Mouse (Mus musculus) embryonic fibroblast, embryonic 13.5 days (primary cell): ENCODE measurements around the gene Magi3.

Source experiments
- CTCF ChIP-seq: IDR thresholded peaks from 2 replicates; pipeline ENCODE4 v1.5.1; 2011; ENCODE audit warnings: mild to moderate bottlenecking, control low read depth, low read length, moderate library complexity, borderline replicate concordance; ENCODE audit not compliant: insufficient read depth
- POLR2A ChIP-seq: IDR thresholded peaks from 2 replicates; pipeline ENCODE4 v1.6.1; 2011; ENCODE audit warnings: low read depth, mild to moderate bottlenecking, control low read depth, low read length, moderate library complexity

DNA sequence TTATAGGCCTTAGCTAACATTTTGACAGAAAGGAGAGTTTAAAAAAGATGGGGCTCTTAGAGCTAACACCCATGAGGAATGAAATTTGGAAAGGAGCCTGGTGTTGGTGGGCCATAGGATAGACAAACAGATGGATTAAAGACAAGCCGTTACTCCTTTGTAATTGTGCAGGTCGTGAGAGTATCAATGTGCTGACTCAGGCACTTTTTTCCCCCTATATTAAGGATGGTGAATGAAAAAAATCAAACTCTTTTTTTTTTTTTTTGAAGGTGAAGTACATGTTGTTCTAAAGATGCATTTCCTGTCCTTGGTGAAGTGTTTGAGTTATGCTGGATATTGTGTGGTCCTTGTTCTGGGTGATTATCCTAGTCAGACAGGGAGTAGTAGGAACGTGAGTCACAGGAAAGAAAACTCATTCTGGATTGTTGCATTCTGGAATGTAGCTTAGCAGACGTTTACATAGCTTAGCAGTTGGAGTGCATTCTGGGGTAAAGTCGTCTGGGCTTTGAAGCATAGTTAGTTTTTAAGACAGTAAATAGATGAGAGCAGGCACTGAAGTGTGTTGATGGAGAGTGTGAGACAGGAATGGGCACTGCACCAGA is 232.2 kb downstream of the Magi3 start:
- TF ChIP-seq CTCF (no peak), POLR2A (no peak)
